Mouse (Mus musculus): ENCODE data around the gene Cox5b.
A peak's percentile ranks its signal among the peaks of the same experiment; 100 is the strongest.

Gene Cox5b

GRCm38 (mm10) chr1:36683810-36684467 lies 7.3 kb upstream of the Cox5b start:
- DNase-seq (ENCODE audit: low spot score in 2 of 2), result peak; percentile 58 to 69

GRCm38 (mm10) chr1:36690671-36691235 lies 496 bp upstream of the Cox5b start:
- no peak for DNase-seq (ENCODE audit: low spot score in 2 of 2)

- DNase-seq (ENCODE audit: low spot score in 2 of 2), result no peak
These were observed 3.6 kb downstream of the Cox5b start for GRCm38 (mm10) chr1:36694871-36695270.

DNA sequence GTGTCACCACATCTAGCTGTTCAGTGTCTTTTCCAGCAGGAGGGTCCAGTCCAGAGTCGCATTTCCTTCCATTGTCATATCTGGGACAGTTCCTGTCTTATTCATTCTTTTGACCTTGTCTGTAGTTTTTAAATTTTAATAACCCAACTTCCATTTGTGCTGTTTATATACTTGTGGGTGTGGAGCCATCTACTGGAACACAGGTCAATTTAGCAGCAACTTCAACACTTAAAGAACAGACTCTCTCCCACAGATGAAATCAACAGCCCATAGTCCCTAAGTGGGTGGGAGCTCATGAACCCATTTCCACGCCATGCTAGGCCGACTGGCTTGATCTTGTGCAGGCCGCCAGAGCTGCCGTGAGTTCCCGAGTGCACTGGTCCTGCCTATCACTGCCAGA lies 5.2 kb downstream of the Cox5b start:
- no peak for DNase-seq (ENCODE audit: low spot score in 2 of 2)

DNA sequence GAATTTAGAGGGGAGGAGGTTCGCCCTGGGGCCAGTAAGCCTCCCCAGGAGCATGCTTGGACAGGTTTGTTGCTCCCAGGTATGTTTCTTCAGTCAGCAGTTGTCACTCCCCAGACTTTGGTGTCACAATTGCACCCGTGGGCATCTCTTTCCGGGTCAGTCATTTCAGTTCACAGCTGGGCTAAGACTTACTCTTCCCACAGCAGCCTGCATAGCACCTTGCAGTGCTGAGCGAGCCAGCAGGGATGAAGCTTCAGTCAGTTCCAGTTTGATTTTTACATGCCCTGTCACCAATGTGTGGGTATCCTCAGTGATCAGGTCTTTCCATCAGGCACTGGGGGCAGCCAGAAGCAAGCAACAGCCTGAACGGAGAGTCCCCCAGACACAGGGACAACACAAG lies 5.8 kb downstream of the Cox5b start:
- DNase-seq (ENCODE audit: low spot score in 2 of 2), result no peak

DNA sequence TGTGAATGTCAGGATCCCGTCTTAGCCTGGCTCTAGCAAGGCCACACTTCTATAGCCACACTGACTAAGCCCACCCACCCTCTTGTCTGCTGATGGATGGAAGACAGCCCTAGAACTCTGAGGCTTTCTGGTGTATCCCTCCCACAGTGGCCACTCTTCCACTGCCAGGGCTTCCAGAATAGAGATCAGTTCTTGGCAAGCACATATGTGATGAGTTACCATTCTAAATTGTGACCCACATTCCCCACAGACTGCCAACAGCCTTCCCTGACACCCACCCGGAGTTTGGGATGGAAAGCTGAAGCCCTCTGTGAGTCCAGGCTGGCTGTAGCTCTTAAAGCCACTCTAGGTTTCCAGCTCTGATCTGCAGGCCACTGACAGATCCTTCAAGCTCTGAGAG lies 15.9 kb downstream of the Cox5b start:
- DNase-seq (ENCODE audit: low spot score in 2 of 2), result no peak

DNA sequence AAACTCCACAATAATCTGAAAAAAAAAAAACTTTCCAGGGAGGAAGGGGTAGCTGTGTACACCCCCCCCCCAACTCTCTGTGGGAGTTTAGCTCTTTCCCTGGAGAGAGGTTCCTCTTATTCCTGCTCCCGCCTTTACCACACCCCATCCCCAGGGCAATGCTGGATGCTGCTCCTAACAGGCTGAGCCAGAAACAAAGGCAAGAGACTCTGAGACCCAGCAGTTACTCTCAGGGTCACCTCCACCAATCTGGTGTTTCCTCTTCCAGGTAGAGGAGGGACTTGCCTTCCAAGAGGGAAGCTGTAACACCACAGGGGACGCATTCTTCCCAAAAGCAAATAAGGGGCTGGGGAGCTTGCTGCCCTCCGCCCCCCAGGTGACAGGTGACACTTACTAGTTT lies 16.5 kb downstream of the Cox5b start:
- no peak for DNase-seq (ENCODE audit: low spot score in 2 of 2)

GRCm38 (mm10) chr1:36708626-36709025 lies 17.4 kb downstream of the Cox5b start:
- DNase-seq (ENCODE audit: low spot score in 2 of 2), result no peak

DNA sequence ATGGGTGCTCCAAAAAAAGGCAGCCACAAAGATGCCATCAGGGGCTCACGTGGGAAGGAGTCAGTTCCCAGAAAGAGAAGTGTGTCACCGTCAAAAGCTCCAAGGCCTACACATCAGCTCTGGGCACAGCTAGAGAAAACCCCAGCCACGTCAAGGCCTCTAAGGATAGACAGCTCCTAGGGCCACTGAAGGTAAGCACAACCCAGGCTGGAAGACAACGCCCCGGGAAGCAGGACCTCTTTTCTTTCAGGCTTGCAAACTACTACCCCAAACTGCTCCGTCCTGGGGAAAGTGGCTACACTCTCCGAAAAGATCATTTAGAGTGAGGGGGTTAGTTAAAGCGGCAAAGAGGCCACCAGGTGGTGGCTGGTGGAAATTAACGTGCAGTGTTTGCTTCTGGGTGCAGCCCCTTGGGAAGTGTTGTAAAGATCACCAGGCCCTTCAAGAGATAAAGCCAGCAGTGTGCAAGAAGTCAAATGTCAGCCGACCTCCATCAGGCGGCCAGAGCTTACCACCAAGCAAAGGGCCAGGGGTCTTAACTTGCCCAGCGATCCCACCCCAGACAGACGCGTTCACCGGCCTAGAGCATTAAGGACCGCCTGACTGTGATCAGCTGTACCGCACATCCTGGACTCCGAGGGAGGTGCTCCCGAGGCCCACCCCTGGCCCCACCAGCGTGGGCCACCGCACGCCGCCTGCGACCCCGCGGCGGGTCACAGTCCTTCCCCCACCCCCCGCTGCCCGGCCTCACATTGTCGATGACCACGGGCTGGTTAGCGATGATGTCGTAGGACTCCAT lies 18.0 kb downstream of the Cox5b start:
- peak; percentile 21 to 44 for DNase-seq (ENCODE audit: low spot score in 2 of 2)

- peak; percentile 98 for DNase-seq (ENCODE audit: low spot score in 2 of 2)
These were observed 18.6 kb downstream of the Cox5b start, which contains the start of gene 4933424G06Rik for GRCm38 (mm10) chr1:36709854-36710280. Gene 4933424G06Rik (plus strand): TSS chr1:36710149.

- no peak for DNase-seq (ENCODE audit: low spot score in 2 of 2)
These were observed 19.9 kb downstream of the Cox5b start for GRCm38 (mm10) chr1:36711104-36711503.

- DNase-seq (ENCODE audit: low spot score in 2 of 2), result no peak
These were observed 23.1 kb downstream of the Cox5b start, which contains the start of gene Actr1b for GRCm38 (mm10) chr1:36714311-36714710. Gene Actr1b (minus strand): TSS chr1:36714422.

- DNase-seq (ENCODE audit: low spot score in 2 of 2), result no peak
These were observed 27.5 kb downstream of the Cox5b start for GRCm38 (mm10) chr1:36718786-36719185.

DNA sequence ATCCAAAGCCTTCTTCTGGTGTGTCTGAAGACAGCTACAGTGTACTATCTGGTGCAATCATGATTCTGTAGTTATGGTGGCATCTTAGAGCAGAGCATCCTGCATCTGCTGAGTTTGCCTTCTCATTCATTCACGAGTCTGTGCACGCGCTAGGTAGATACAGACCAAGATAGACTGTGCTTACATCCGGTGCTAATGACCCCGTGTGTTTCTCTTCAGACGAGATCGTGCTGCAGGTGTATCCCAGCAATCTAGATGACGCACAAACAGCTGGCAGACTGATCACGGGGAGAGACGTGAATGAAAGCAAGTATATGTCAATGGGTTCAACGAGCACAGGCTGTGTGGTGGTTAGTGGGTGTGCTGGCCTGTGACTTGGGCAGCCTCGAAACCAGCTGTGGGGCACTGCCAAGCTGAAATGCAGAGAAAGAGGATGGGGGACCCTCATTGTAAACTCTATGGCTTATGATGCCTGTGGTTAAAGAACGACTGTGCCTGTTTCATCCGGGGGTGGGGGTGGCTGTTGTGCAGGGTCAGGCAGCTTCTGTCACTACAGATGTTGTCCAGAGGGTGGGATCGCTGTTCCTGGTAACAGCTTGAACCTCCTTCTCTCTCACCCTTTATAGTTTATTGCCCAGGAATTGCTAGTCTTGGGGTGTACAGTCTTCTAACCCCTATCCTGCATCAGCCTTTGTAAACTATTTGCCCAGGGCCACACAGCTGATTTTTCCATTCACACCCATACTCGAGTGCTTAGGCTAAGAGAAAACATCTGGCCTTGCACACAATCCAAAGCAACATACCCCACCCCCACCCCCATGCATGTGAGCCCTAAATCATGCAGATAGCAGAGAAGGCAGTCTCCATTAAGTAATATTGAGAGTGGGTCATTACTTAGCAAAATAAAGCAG lies 32.2 kb downstream of the Cox5b start:
- no peak for DNase-seq (ENCODE audit: low spot score in 2 of 2)

DNA sequence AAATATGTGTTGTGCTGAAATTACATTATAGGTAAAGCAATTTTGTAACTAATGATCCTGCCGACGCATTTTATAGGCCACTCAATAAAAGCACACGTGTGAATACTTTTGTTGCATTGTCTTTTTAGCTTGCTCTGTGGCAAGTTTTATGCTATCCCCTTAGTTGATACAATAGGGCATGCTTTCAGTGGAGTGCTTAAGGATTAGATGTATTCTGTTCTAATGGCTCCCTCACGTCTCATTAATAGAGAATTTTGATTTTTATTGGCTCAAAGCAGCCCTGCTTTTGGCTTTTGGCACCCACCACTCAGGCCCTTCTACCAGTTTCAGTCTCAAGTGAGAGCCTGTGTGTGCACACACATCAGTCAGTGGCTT lies 32.8 kb downstream of the Cox5b start:
- DNase-seq (ENCODE audit: low spot score in 2 of 2), result no peak

- DNase-seq (ENCODE audit: low spot score in 2 of 2), result peak; percentile 83 to 85
These were observed 46.1 kb downstream of the Cox5b start for GRCm38 (mm10) chr1:36737300-36737699.

- no peak for DNase-seq (ENCODE audit: low spot score in 2 of 2)
These were observed 48.0 kb downstream of the Cox5b start for GRCm38 (mm10) chr1:36739231-36739630.

DNA sequence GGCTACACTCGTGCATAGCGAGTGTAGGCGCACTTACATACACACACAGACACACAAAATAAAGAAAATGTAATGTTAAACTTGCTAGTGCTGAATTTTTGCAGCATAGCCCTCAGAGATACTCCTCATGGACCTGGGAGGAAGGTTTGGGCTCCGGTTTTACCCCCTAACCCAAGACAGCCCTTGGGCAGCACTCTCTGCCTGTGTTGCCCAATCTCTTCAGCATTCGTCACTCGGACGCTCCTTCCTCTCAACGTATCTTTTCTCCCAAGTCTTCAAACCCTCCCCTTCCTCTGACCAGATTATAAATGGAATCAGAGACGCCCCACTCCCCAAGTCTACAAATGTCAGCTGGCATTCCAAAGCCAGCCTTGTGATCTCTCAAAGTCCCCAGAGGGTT lies 51.8 kb downstream of the Cox5b start:
- DNase-seq (ENCODE audit: low spot score in 2 of 2), result no peak

All from natural killer cell, adult 2 months (primary cell).